Mouse (Mus musculus): ENCODE data around the gene Dlk2. TPM values are rescaled to one million over a fixed set of nuclear protein-coding genes. Genes with fewer than 3 reads are reported as not detected.
A peak's percentile ranks its signal among the peaks of the same experiment; 100 is the strongest.

The Dlk2 gene
- polyA plus RNA-seq, 1 experiment from 2014 or later = 5.2 TPM

- peak overlapping the region; percentile 63 for H3K4me3 ChIP-seq (ENCODE audit: low read depth, low read length)
- peaks cover 6% of the 10 kb centered on the region; the same call in 1 of the 2 replicates for H3K4me1 ChIP-seq (ENCODE audit: control insufficient read depth, insufficient read depth, low read length)
- H3K4me2 ChIP-seq (ENCODE audit: low read length) = peak overlapping the region; percentile 99
- under 1% methylated on average over 48 of the region's 48 CpGs for WGBS
- ATAC-seq (peak; percentile 85), DNase-seq (ENCODE audit: low spot score) (peak; percentile 88)
- peak overlapping the region; percentile 67 for H3K9ac ChIP-seq (ENCODE audit: low read length)
- H3K9me3 ChIP-seq (replicated peaks; ENCODE audit: control insufficient read depth, low read length) = no peaks in the 10 kb centered on the region
- peaks cover 22% of the 10 kb centered on the region for H3K27me3 ChIP-seq (replicated peaks; ENCODE audit: control insufficient read depth, insufficient read depth, low read length)
- H3K36me3 ChIP-seq (ENCODE audit: control insufficient read depth, insufficient read depth, low read length) = peaks cover 6% of the 10 kb centered on the region
- no peak overlapping the region; the same call in 1 of the 2 replicates for H3K27ac ChIP-seq (ENCODE audit: low read depth, low read length)
These were observed 1.1 kb downstream of the Dlk2 start for GRCm38 (mm10) chr17:46298220-46298913.

GRCm38 (mm10) chr17:46301892-46302291 lies 4.7 kb downstream of the Dlk2 start:
- ATAC-seq = no peak
- 79% methylated on average over 12 of the region's 12 CpGs for WGBS
- H3K27me3 ChIP-seq (replicated peaks; ENCODE audit: control insufficient read depth, insufficient read depth, low read length) = peaks cover 4% of the 10 kb centered on the region; the same call in 1 of the 2 replicates

GRCm38 (mm10) chr17:46304184-46304583 lies 7.0 kb downstream of the Dlk2 start:
- no peaks in the 10 kb centered on the region for H3K27me3 ChIP-seq (replicated peaks; ENCODE audit: control insufficient read depth, insufficient read depth, low read length)
- no peaks in the 10 kb centered on the region for H3K9me3 ChIP-seq (replicated peaks; ENCODE audit: control insufficient read depth, low read length)
- WGBS = 87% methylated on average over 9 of the region's 9 CpGs
- no peaks in the 10 kb centered on the region for H3K4me1 ChIP-seq (ENCODE audit: control insufficient read depth, insufficient read depth, low read length)
- H3K36me3 ChIP-seq (ENCODE audit: control insufficient read depth, insufficient read depth, low read length) = peaks cover 10% of the 10 kb centered on the region
- ATAC-seq (no peak), DNase-seq (ENCODE audit: low spot score) (no peak)
- H3K4me2 ChIP-seq (ENCODE audit: low read length) = no peak overlapping the region
- H3K27ac ChIP-seq (ENCODE audit: low read depth, low read length) = no peak overlapping the region
- H3K9ac ChIP-seq (ENCODE audit: low read length) = no peak overlapping the region
- H3K4me3 ChIP-seq (ENCODE audit: low read depth, low read length) = no peak overlapping the region

More at GRCm38 (mm10) chr17:46301892-46302291, 4.7 kb downstream of the Dlk2 start:
- DNase-seq (ENCODE audit: low spot score) = no peak
- Histone ChIP-seq H3K9ac (ENCODE audit: low read length) (no peak overlapping the region), H3K9me3 (replicated peaks; ENCODE audit: control insufficient read depth, low read length) (no peaks in the 10 kb centered on the region), H3K36me3 (ENCODE audit: control insufficient read depth, insufficient read depth, low read length) (peaks cover 10% of the 10 kb centered on the region), H3K4me2 (ENCODE audit: low read length) (no peak overlapping the region), H3K27ac (ENCODE audit: low read depth, low read length) (no peak overlapping the region), H3K4me1 (ENCODE audit: control insufficient read depth, insufficient read depth, low read length) (peaks cover 5% of the 10 kb centered on the region; the same call in 1 of the 2 replicates), H3K4me3 (ENCODE audit: low read depth, low read length) (no peak overlapping the region)

- Histone ChIP-seq H3K9ac (ENCODE audit: low read length) (no peak overlapping the region), H3K36me3 (ENCODE audit: control insufficient read depth, insufficient read depth, low read length) (peaks cover 10% of the 10 kb centered on the region), H3K27me3 (replicated peaks; ENCODE audit: control insufficient read depth, insufficient read depth, low read length) (no peaks in the 10 kb centered on the region), H3K4me3 (ENCODE audit: low read depth, low read length) (no peak overlapping the region), H3K4me2 (ENCODE audit: low read length) (no peak overlapping the region), H3K9me3 (replicated peaks; ENCODE audit: control insufficient read depth, low read length) (no peaks in the 10 kb centered on the region), H3K27ac (ENCODE audit: low read depth, low read length) (no peak overlapping the region), H3K4me1 (ENCODE audit: control insufficient read depth, insufficient read depth, low read length) (no peaks in the 10 kb centered on the region)
- no peak for ATAC-seq
- DNase-seq (ENCODE audit: low spot score) = no peak
- WGBS = 94% methylated on average over 15 of the region's 15 CpGs
These were observed 9.7 kb downstream of the Dlk2 start for GRCm38 (mm10) chr17:46306956-46307355.

- Histone ChIP-seq H3K36me3 (ENCODE audit: control insufficient read depth, insufficient read depth, low read length) (0 out of 2 replicates have a peak, but pooled peaks cover 3% of the 10 kb centered on the region), H3K27ac (ENCODE audit: low read depth, low read length) (no peak overlapping the region), H3K4me2 (ENCODE audit: low read length) (no peak overlapping the region), H3K4me3 (ENCODE audit: low read depth, low read length) (no peak overlapping the region), H3K9me3 (replicated peaks; ENCODE audit: control insufficient read depth, low read length) (no peaks in the 10 kb centered on the region), H3K27me3 (replicated peaks; ENCODE audit: control insufficient read depth, insufficient read depth, low read length) (no peaks in the 10 kb centered on the region), H3K4me1 (ENCODE audit: control insufficient read depth, insufficient read depth, low read length) (no peaks in the 10 kb centered on the region), H3K9ac (ENCODE audit: low read length) (no peak overlapping the region)
- no peak for DNase-seq (ENCODE audit: low spot score)
- ATAC-seq = no peak
- WGBS = 90% methylated on average over 12 of the region's 12 CpGs
These were observed 12.6 kb downstream of the Dlk2 start for GRCm38 (mm10) chr17:46309835-46310234.

DNA sequence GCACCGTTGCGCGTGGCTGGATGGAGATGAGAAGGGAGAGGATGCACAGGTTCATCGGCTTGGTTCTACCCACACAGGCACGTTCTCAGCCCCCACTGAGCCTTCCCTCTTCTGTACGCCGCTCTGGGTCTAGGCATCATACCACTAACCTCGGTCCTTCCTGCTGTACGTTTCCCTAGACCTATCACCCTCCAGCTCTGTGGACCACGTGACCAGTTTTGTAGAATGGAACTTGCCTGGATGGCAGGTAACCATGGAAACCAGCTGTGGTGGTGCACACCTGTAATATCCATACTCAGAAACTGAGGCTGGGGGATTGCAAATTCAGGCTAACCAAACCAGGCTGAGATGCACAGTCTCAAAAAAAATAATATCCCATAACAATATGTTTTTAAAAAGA lies 13.3 kb downstream of the Dlk2 start:
- H3K27ac ChIP-seq (ENCODE audit: low read depth, low read length) = no peak overlapping the region
- H3K4me1 ChIP-seq (ENCODE audit: control insufficient read depth, insufficient read depth, low read length) = no peaks in the 10 kb centered on the region
- H3K4me2 ChIP-seq (ENCODE audit: low read length) = no peak overlapping the region
- no peaks in the 10 kb centered on the region for H3K27me3 ChIP-seq (replicated peaks; ENCODE audit: control insufficient read depth, insufficient read depth, low read length)
- no peaks in the 10 kb centered on the region for H3K9me3 ChIP-seq (replicated peaks; ENCODE audit: control insufficient read depth, low read length)
- no peak for DNase-seq (ENCODE audit: low spot score)
- H3K36me3 ChIP-seq (ENCODE audit: control insufficient read depth, insufficient read depth, low read length) = 0 out of 2 replicates have a peak, but pooled peaks cover 3% of the 10 kb centered on the region
- 84% methylated on average over 10 of the region's 10 CpGs for WGBS
- ATAC-seq = no peak
- no peak overlapping the region for H3K4me3 ChIP-seq (ENCODE audit: low read depth, low read length)
- no peak overlapping the region for H3K9ac ChIP-seq (ENCODE audit: low read length)

GRCm38 (mm10) chr17:46313135-46313715 lies 16.0 kb downstream of the Dlk2 start:
- 0 out of 2 replicates have a peak, but pooled peaks cover 3% of the 10 kb centered on the region for H3K36me3 ChIP-seq (ENCODE audit: control insufficient read depth, insufficient read depth, low read length)
- no peaks in the 10 kb centered on the region for H3K9me3 ChIP-seq (replicated peaks; ENCODE audit: control insufficient read depth, low read length)
- no peaks in the 10 kb centered on the region for H3K4me1 ChIP-seq (ENCODE audit: control insufficient read depth, insufficient read depth, low read length)
- no peak for DNase-seq (ENCODE audit: low spot score)
- H3K4me3 ChIP-seq (ENCODE audit: low read depth, low read length) = no peak overlapping the region
- 77% methylated on average over 9 of the region's 9 CpGs for WGBS
- H3K9ac ChIP-seq (ENCODE audit: low read length) = no peak overlapping the region
- no peak for ATAC-seq
- no peak overlapping the region for H3K4me2 ChIP-seq (ENCODE audit: low read length)
- no peaks in the 10 kb centered on the region for H3K27me3 ChIP-seq (replicated peaks; ENCODE audit: control insufficient read depth, insufficient read depth, low read length)
- H3K27ac ChIP-seq (ENCODE audit: low read depth, low read length) = no peak overlapping the region

- H3K4me3 ChIP-seq (ENCODE audit: low read depth, low read length) = no peak overlapping the region
- 93% methylated on average over 10 of the region's 10 CpGs for WGBS
- no peaks in the 10 kb centered on the region for H3K4me1 ChIP-seq (ENCODE audit: control insufficient read depth, insufficient read depth, low read length)
- no peaks in the 10 kb centered on the region for H3K27me3 ChIP-seq (replicated peaks; ENCODE audit: control insufficient read depth, insufficient read depth, low read length)
- no peak overlapping the region for H3K9ac ChIP-seq (ENCODE audit: low read length)
- DNase-seq (ENCODE audit: low spot score) = no peak
- no peak overlapping the region for H3K27ac ChIP-seq (ENCODE audit: low read depth, low read length)
- no peak overlapping the region for H3K4me2 ChIP-seq (ENCODE audit: low read length)
- ATAC-seq = no peak
- no peaks in the 10 kb centered on the region for H3K9me3 ChIP-seq (replicated peaks; ENCODE audit: control insufficient read depth, low read length)
- 0 out of 2 replicates have a peak, but pooled peaks cover 3% of the 10 kb centered on the region for H3K36me3 ChIP-seq (ENCODE audit: control insufficient read depth, insufficient read depth, low read length)
These were observed 18.6 kb downstream of the Dlk2 start for GRCm38 (mm10) chr17:46315813-46316212.

DNA sequence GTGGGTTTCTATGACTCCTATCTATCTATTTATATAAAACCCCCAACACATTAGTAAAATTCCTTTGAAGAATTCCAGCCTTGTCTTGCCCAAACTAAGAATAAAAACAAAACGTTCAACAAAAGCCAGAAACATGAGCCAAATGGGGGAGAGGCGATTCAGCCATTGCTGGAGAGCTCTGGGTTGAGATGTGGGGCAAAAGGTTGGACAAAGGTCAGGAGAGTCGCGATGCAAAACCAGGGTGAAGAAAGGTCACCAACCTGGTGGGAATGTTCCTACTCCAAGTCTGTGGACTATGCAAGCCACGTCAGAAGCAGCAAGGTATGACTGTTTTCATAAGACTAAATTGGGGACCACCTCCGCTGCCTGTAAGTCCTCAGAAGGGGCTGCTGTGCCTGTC lies 23.3 kb downstream of the Dlk2 start:
- Histone ChIP-seq H3K4me2 (ENCODE audit: low read length) (no peak overlapping the region), H3K27ac (ENCODE audit: low read depth, low read length) (no peak overlapping the region), H3K4me3 (ENCODE audit: low read depth, low read length) (no peak overlapping the region), H3K27me3 (replicated peaks; ENCODE audit: control insufficient read depth, insufficient read depth, low read length) (no peaks in the 10 kb centered on the region), H3K4me1 (ENCODE audit: control insufficient read depth, insufficient read depth, low read length) (no peaks in the 10 kb centered on the region), H3K9ac (ENCODE audit: low read length) (no peak overlapping the region), H3K9me3 (replicated peaks; ENCODE audit: control insufficient read depth, low read length) (no peaks in the 10 kb centered on the region), H3K36me3 (ENCODE audit: control insufficient read depth, insufficient read depth, low read length) (peaks cover 12% of the 10 kb centered on the region)
- WGBS = 86% methylated on average over 6 of the region's 6 CpGs
- DNase-seq (ENCODE audit: low spot score) (no peak), ATAC-seq (no peak)

All from forebrain, embryonic 14.5 days (tissue).